18 mouse cellular contexts compared by ENCODE assay signal in genomic region chr9:96217799-96218198, GRCm38 (mm10). TPM values are rescaled to one million over a fixed set of nuclear protein-coding genes. Genes with fewer than 3 reads are reported as not detected.
DNase-seq lines count a peak whose midpoint lies in the region; ATAC-seq and TF ChIP-seq lines count a peak whose summit lies in the region.
"Had no signal": no experiment of that assay in that cellular context is flagged by ENCODE, and none has a peak within 500 bp of the region (broad histone marks: within the 10 kb centered on the region; RNA-seq: fewer than 3 reads in every experiment).

No protein-coding gene starts in this region.

- H3K9ac ChIP-seq in heart, adult 2 months (ENCODE audit: low read depth, low read length) = no peak overlapping the region
- no peak overlapping the region for H3K9ac ChIP-seq in liver, embryonic 14.5 days (replicated peaks)
- H3K9ac ChIP-seq: embryonic facial prominence, embryonic 13.5 days; limb, embryonic 12.5 days had no signal

- TF ChIP-seq EP300 in heart, adult 2 months (IDR thresholded peaks at IDR 0.05; ENCODE audit: insufficient read depth, low read depth, low read length) = no peak
- no peak for TF ChIP-seq EP300 in liver, embryonic 14.5 days (IDR thresholded peaks at IDR 0.05; ENCODE audit: low read depth)

- no peaks in the 10 kb centered on the region for H3K9me3 ChIP-seq in heart, embryonic 10.5 days
- no peaks in the 10 kb centered on the region for H3K9me3 ChIP-seq in liver, embryonic 14.5 days (ENCODE audit: control insufficient read depth, low read length)
- H3K9me3 ChIP-seq: embryonic facial prominence, embryonic 13.5 days; limb, embryonic 12.5 days had no signal

- CTCF ChIA-PET in Patski (lab: Charles Lee) = interaction anchor here (1.1 to 2.3 kb wide), 3 partner anchors 11 to 235 kb away, joined by 3 to 9 read pairs (median 6); no protein-coding TSS in a partner anchor

- TF ChIP-seq POLR2A in heart, adult 2 months (IDR thresholded peaks at IDR 0.05; ENCODE audit: insufficient read depth, low read depth, low read length) = no peak

- no peak for DNase-seq in heart, adult 2 months
- no peak for DNase-seq in heart, embryonic 10.5 days (ENCODE audit: low spot score)
- DNase-seq in liver, embryonic 14.5 days (ENCODE audit: low read depth in 3 of 3, low spot score in 3 of 3) = no peak
- no peak for DNase-seq in liver
- DNase-seq in A20 (ENCODE audit: low read depth, low spot score) = peak; percentile 31
- DNase-seq in Patski (ENCODE audit: low read depth, low spot score) = no peak
- no peak for DNase-seq in natural killer cell, adult 2 months (ENCODE audit: low spot score in 2 of 2)
- DNase-seq in thymus, postnatal 14 days = no peak
- DNase-seq: cerebellum, adult 9-10 months; gastrocnemius, postnatal 25 days; kidney, adult 9 months; kidney, postnatal 4 days; lung, adult 2 months; midbrain, embryonic 14.5 days had no signal

- H3K4me3 ChIP-seq in heart, adult 2 months = no peak overlapping the region
- no peak overlapping the region for H3K4me3 ChIP-seq in heart, embryonic 10.5 days
- no peak overlapping the region for H3K4me3 ChIP-seq in liver, embryonic 14.5 days (ENCODE audit: insufficient read depth in 1 of 2, low read depth in 2 of 2, low read length in 2 of 2)
- H3K4me3 ChIP-seq: embryonic facial prominence, embryonic 13.5 days; limb, embryonic 12.5 days had no signal

- no peaks in the 10 kb centered on the region for H3K36me3 ChIP-seq in heart, adult 2 months (ENCODE audit: control insufficient read depth, insufficient read depth, low read length)
- H3K36me3 ChIP-seq in heart, embryonic 10.5 days = peaks cover 13% of the 10 kb centered on the region; the same call in 1 of the 2 replicates
- H3K36me3 ChIP-seq in liver, embryonic 14.5 days (replicated peaks; ENCODE audit: control insufficient read depth, insufficient read depth, low read depth) = no peaks in the 10 kb centered on the region

- TF ChIP-seq CTCF in heart, adult 2 months (IDR thresholded peaks at IDR 0.05) = peak; percentile 55
- peak; percentile 69 for TF ChIP-seq CTCF in liver, embryonic 14.5 days (IDR thresholded peaks at IDR 0.05; ENCODE audit: low read depth)
- TF ChIP-seq CTCF in Patski (IDR thresholded peaks at IDR 0.05) = peak; percentile 61

- intact Hi-C loops in heart, adult 2 months (cut with DNase I) = no loop called here

- H3K27ac ChIP-seq in heart, adult 2 months = no peak overlapping the region
- H3K27ac ChIP-seq in heart, embryonic 10.5 days = no peak overlapping the region
- H3K27ac ChIP-seq in liver, embryonic 14.5 days = no peak overlapping the region
- H3K27ac ChIP-seq: embryonic facial prominence, embryonic 13.5 days; limb, embryonic 12.5 days had no signal

- no peak overlapping the region for H3K4me2 ChIP-seq in liver, embryonic 14.5 days (ENCODE audit: low read depth)
- H3K4me2 ChIP-seq: embryonic facial prominence, embryonic 13.5 days; heart, embryonic 11.5 days; limb, embryonic 12.5 days had no signal

- no peaks in the 10 kb centered on the region; the same call in 1 of the 2 replicates for H3K79me2 ChIP-seq in heart, adult 2 months (replicated peaks; ENCODE audit: control insufficient read depth, insufficient read depth, low read length)

- no peaks in the 10 kb centered on the region for H3K4me1 ChIP-seq in heart, adult 2 months (ENCODE audit: control insufficient read depth, insufficient read depth, low read length)
- no peaks in the 10 kb centered on the region for H3K4me1 ChIP-seq in heart, embryonic 10.5 days
- H3K4me1 ChIP-seq in liver, embryonic 14.5 days (replicated peaks; ENCODE audit: control insufficient read depth in 2 of 2, insufficient read depth in 2 of 2, low read length in 1 of 2) = peaks cover 3 to 4% of the 10 kb centered on the region in 2 experiments
- H3K4me1 ChIP-seq: embryonic facial prominence, embryonic 13.5 days; limb, embryonic 12.5 days had no signal

- ATAC-seq in liver, embryonic 14.5 days (ENCODE audit: insufficient read depth) = no peak
- no peak for ATAC-seq in Patski
- ATAC-seq: hindbrain, embryonic 16.5 days had no signal

- in situ Hi-C loops in Patski (cut with MboI; ENCODE audit: low pct_unique_long_range_greater_than_20kb) = no loop called here

- H3K27me3 ChIP-seq in heart, adult 2 months (ENCODE audit: control insufficient read depth, insufficient read depth, low read length) = no peaks in the 10 kb centered on the region
- no peaks in the 10 kb centered on the region for H3K27me3 ChIP-seq in heart, embryonic 10.5 days (ENCODE audit: insufficient read depth, poor library complexity, severe bottlenecking)
- H3K27me3 ChIP-seq in liver, embryonic 14.5 days (ENCODE audit: control insufficient read depth, insufficient read depth, low read length) = no peaks in the 10 kb centered on the region
- no peaks in the 10 kb centered on the region for H3K27me3 ChIP-seq in Patski
- H3K27me3 ChIP-seq: embryonic facial prominence, embryonic 13.5 days; limb, embryonic 12.5 days had no signal

- POLR2A ChIA-PET in Patski (lab: Charles Lee) = no interaction called here

RNA-seq across cellular contexts. Expression of gene Tfdp2, which starts 21.7 kb away (rescaled TPM):
- total RNA-seq in heart, adult 2 months (2021) = 100 to 1,000 TPM in 1 of 2 experiments, 10 to 100 TPM in 1; 83.4 to 131 TPM
- 18.5 and 27.4 TPM in 2 replicates for polyA plus RNA-seq in heart, adult 2 months (2012; rRNA removed)
- polyA plus RNA-seq in heart, embryonic 10.5 days (2016; fragmentation: Nextera tagmentation; extraction: Ambion mirVana) = 41.9 and 45.6 TPM in 2 replicates
- polyA plus RNA-seq in liver, embryonic 14.5 days (2012; rRNA removed) = 38.8 and 43.3 TPM in 2 replicates
- polyA plus RNA-seq in liver, embryonic 14.5 days (2014; fragmentation: Nextera tagmentation; extraction: Ambion mirVana) = 101 and 106 TPM in 2 replicates
- 24.2 TPM for polyA plus RNA-seq in Patski (2021)
